Mouse (Mus musculus): ENCODE data around the gene Rbmx2. TPM values are rescaled to one million over a fixed set of nuclear protein-coding genes. Genes with fewer than 3 reads are reported as not detected.

Gene Rbmx2
- 0.80 and 2.3 TPM in 2 replicates for polyA plus RNA-seq (2012; rRNA removed; ENCODE audit: low replicate concordance)

GRCm38 (mm10) chrX:48694864-48695371 lies at the start of gene Rbmx2:
Rbmx2 (plus strand) TSS chrX:48695004.

DNA sequence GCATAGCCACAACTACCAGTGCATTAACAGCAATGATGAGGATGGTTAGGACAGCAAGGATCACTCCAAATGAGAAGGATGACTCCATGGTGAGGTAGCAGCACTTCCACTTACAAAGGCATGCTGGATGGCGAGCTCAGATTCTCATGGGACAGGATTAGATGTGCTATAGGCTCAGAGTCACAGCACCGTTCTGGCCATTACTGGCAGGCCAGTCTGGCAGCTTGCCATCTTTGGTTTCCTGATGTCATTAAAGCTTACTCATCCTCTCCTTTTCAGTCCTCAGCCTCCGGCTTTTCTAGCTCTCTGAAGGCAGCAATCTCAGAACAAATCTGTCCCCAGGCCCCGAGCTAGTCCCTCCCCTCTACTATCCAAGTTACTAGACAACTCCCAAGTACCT lies 20.6 kb upstream of the Rbmx2 start, which contains the start of gene Gpr119:
TSS of gene Gpr119 (minus strand) at position 308 of the 400 bp plus-strand sequence.

Other genes with a start within 250 kb of the Rbmx2 start
- 12.7 and 22.8 TPM in 2 replicates for gene Elf4, start 231.9 kb upstream of the Rbmx2 start, polyA plus RNA-seq (2012; rRNA removed; ENCODE audit: low replicate concordance)
- 26.0 and 29.4 TPM in 2 replicates for gene Aifm1, start 181.4 kb upstream of the Rbmx2 start, polyA plus RNA-seq (2012; rRNA removed; ENCODE audit: low replicate concordance)
- gene Rab33a, start 175.7 kb upstream of the Rbmx2 start, polyA plus RNA-seq (2012; rRNA removed; ENCODE audit: low replicate concordance): 0.53 and 1.5 TPM in 2 replicates
- 4.6 and 6.5 TPM in 2 replicates for gene Zfp280c, start 100.5 kb upstream of the Rbmx2 start, polyA plus RNA-seq (2012; rRNA removed; ENCODE audit: low replicate concordance)
- gene Slc25a14, start 71.6 kb upstream of the Rbmx2 start, polyA plus RNA-seq (2012; rRNA removed; ENCODE audit: low replicate concordance): 2.1 and 2.8 TPM in 2 replicates
- gene Gpr119, start 20.5 kb upstream of the Rbmx2 start, polyA plus RNA-seq (2012; rRNA removed; ENCODE audit: low replicate concordance): 0.05 TPM in 1 of 2 replicates, not detected in the other
- gene Gm595, start 182.7 kb downstream of the Rbmx2 start, polyA plus RNA-seq (2012; rRNA removed; ENCODE audit: low replicate concordance): not detected in 2 replicates